Mouse (Mus musculus): Measurements from ENCODE around the gene Hey2. TPM values are rescaled to one million over a fixed set of nuclear protein-coding genes. Genes with fewer than 3 reads are reported as not detected.
A peak's percentile ranks its signal among the peaks of the same experiment; 100 is the strongest.

Gene Hey2
- polyA plus RNA-seq, 1 experiment = 1.6 TPM

DNA sequence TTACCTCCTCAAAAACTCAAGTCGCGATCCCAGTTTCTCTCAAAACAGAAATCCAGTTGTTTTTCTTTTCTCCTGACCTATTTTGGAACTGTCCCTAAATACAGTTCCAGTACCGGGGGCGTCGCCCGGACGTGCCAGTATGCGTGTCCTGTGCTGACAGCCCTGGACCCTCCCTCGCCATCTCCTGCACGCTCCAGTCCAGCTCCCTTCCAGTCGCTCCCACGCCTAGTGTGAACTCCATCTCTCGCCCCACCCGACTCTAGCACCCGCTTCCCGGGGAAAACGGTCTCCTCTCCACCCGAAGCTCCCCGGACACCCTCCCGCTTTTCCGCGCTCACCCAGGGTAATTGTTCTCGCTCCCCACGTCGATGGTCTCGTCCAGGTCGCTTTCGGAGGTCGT lies 373 bp downstream of the Hey2 start:
- TF ChIP-seq POLR2A (IDR thresholded peaks at IDR 0.05; ENCODE audit: low read depth, low read length) (no peak), CTCF (IDR thresholded peaks at IDR 0.05; ENCODE audit: extremely low read depth, insufficient read length, insufficient replicate concordance, low read depth, low read length) (no peak)
- no peaks in the 10 kb centered on the region for H3K36me3 ChIP-seq (ENCODE audit: control insufficient read depth, insufficient read depth, low read length)
- no peak overlapping the region for H3K27ac ChIP-seq (ENCODE audit: insufficient read depth, low read depth, low read length)
- WGBS = 1% methylated on average over 29 of the region's 29 CpGs
- peaks cover 35% of the 10 kb centered on the region for H3K27me3 ChIP-seq (ENCODE audit: control insufficient read depth, insufficient read depth, low read length)
- peaks cover 6% of the 10 kb centered on the region for H3K4me1 ChIP-seq (ENCODE audit: control insufficient read depth, insufficient read depth, insufficient read length, low read length)
- peak overlapping the region; percentile 71 for H3K4me3 ChIP-seq (ENCODE audit: low read depth, low read length)

DNA sequence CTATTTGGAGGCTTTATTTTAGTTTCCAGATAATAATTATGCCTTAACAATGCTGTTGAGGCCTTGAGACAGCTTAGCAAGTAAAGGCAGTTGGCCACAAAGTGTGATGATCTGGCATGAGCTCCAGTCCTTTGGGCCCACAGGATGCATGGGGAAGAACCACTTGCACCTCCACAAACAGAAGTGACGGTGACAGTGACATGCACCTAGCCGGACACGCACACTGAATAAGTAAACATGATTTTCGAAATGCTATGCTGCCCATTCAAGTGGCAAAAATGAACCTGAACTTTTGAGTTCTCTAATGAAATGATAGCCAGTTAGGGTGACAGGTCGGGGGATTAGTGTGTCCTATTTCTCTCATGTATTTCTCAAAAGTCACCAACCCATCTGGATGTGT lies 1.8 kb downstream of the Hey2 start:
- H3K4me1 ChIP-seq (ENCODE audit: control insufficient read depth, insufficient read depth, insufficient read length, low read length) = peaks cover 6% of the 10 kb centered on the region
- no peak overlapping the region for H3K27ac ChIP-seq (ENCODE audit: insufficient read depth, low read depth, low read length)
- no peak for TF ChIP-seq CTCF (IDR thresholded peaks at IDR 0.05; ENCODE audit: extremely low read depth, insufficient read length, insufficient replicate concordance, low read depth, low read length)
- TF ChIP-seq POLR2A (IDR thresholded peaks at IDR 0.05; ENCODE audit: low read depth, low read length) = no peak
- 79% methylated on average over 5 of the region's 5 CpGs for WGBS
- peaks cover 32% of the 10 kb centered on the region for H3K27me3 ChIP-seq (ENCODE audit: control insufficient read depth, insufficient read depth, low read length)
- H3K4me3 ChIP-seq (ENCODE audit: low read depth, low read length) = no peak overlapping the region
- H3K36me3 ChIP-seq (ENCODE audit: control insufficient read depth, insufficient read depth, low read length) = no peaks in the 10 kb centered on the region

GRCm38 (mm10) chr10:30838188-30838587 lies 4.4 kb downstream of the Hey2 start:
- H3K27ac ChIP-seq (ENCODE audit: insufficient read depth, low read depth, low read length) = no peak overlapping the region
- no peak overlapping the region for H3K4me3 ChIP-seq (ENCODE audit: low read depth, low read length)
- peaks cover 14% of the 10 kb centered on the region; the same call in 1 of the 2 replicates for H3K27me3 ChIP-seq (ENCODE audit: control insufficient read depth, insufficient read depth, low read length)
- H3K4me1 ChIP-seq (ENCODE audit: control insufficient read depth, insufficient read depth, insufficient read length, low read length) = peaks cover 6% of the 10 kb centered on the region
- WGBS = 0% methylated on average over 1 of the region's 1 CpGs
- no peak for TF ChIP-seq CTCF (IDR thresholded peaks at IDR 0.05; ENCODE audit: extremely low read depth, insufficient read length, insufficient replicate concordance, low read depth, low read length)
- no peak for TF ChIP-seq POLR2A (IDR thresholded peaks at IDR 0.05; ENCODE audit: low read depth, low read length)
- no peaks in the 10 kb centered on the region for H3K36me3 ChIP-seq (ENCODE audit: control insufficient read depth, insufficient read depth, low read length)

GRCm38 (mm10) chr10:30825049-30825448 lies 17.6 kb downstream of the Hey2 start:
- WGBS = 8% methylated on average over 1 of the region's 1 CpGs
- Histone ChIP-seq H3K27ac (ENCODE audit: insufficient read depth, low read depth, low read length) (no peak overlapping the region), H3K4me1 (ENCODE audit: control insufficient read depth, insufficient read depth, insufficient read length, low read length) (no peaks in the 10 kb centered on the region), H3K27me3 (ENCODE audit: control insufficient read depth, insufficient read depth, low read length) (no peaks in the 10 kb centered on the region; the same call in 1 of the 2 replicates), H3K4me3 (ENCODE audit: low read depth, low read length) (no peak overlapping the region), H3K36me3 (ENCODE audit: control insufficient read depth, insufficient read depth, low read length) (no peaks in the 10 kb centered on the region)
- TF ChIP-seq CTCF (IDR thresholded peaks at IDR 0.05; ENCODE audit: extremely low read depth, insufficient read length, insufficient replicate concordance, low read depth, low read length) (no peak), POLR2A (IDR thresholded peaks at IDR 0.05; ENCODE audit: low read depth, low read length) (no peak)

DNA sequence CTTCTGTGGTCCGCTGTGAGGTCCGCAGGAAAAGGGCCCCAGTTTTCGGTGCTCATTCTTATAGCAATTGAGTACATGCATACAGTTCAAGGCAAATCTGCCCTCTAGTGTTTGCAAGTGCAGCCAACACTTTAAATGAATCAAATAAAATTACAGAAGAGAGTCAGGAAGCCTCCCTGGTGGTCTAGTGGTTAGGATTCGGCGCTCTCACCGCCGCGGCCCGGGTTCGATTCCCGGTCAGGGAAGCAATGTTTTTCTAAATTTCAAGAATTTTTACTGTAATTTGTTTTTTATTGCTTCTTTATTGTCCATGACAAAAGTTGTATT lies 31.7 kb downstream of the Hey2 start:
- peak overlapping the region; percentile 72 for H3K4me3 ChIP-seq (ENCODE audit: low read depth, low read length)
- H3K27me3 ChIP-seq (ENCODE audit: control insufficient read depth, insufficient read depth, low read length) = no peaks in the 10 kb centered on the region
- no peaks in the 10 kb centered on the region for H3K4me1 ChIP-seq (ENCODE audit: control insufficient read depth, insufficient read depth, insufficient read length, low read length)
- 2% methylated on average over 11 of the region's 11 CpGs for WGBS
- H3K27ac ChIP-seq (ENCODE audit: insufficient read depth, low read depth, low read length) = no peak overlapping the region
- no peaks in the 10 kb centered on the region for H3K36me3 ChIP-seq (ENCODE audit: control insufficient read depth, insufficient read depth, low read length)
- TF ChIP-seq POLR2A (IDR thresholded peaks at IDR 0.05; ENCODE audit: low read depth, low read length) = no peak
- peak; percentile 64; the same call in 1 of the 2 replicates for TF ChIP-seq CTCF (IDR thresholded peaks at IDR 0.05; ENCODE audit: extremely low read depth, insufficient read length, insufficient replicate concordance, low read depth, low read length)

DNA sequence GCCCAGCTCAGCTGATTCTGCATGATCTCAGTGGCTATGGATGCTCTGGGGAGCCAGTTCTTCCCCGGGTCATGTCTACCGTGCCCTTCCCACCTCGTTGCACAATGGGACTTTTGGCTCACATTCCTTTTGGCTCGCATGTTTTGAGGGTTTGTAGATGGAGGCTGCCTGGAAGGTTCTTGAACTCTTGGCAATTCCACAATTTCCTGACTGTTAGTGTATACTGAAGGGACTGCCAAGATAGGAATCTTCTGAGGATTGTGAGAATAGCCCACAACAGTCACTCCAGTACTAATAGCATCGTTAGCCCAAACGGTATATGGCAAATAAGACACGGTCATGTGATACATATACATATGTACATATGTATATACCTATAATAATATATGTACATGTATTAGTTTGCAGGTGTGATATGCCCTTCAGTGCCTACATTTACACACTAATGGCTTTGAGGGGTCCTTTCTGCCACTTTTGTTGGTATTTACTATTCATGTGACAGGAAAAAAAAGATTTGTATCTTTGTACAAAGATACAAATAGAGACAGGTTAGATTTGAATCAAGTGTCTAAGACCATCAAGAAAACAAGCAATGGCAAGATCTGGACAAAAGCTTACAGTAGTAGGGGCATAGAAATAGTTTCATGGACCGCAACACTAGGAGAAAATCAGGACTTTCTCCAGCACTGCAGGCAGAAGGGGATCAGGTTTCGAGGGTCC lies 32.2 kb downstream of the Hey2 start:
- 9% methylated on average over 9 of the region's 9 CpGs for WGBS
- peak overlapping the region; percentile 72 for H3K4me3 ChIP-seq (ENCODE audit: low read depth, low read length)
- no peaks in the 10 kb centered on the region for H3K36me3 ChIP-seq (ENCODE audit: control insufficient read depth, insufficient read depth, low read length)
- H3K27me3 ChIP-seq (ENCODE audit: control insufficient read depth, insufficient read depth, low read length) = no peaks in the 10 kb centered on the region
- H3K4me1 ChIP-seq (ENCODE audit: control insufficient read depth, insufficient read depth, insufficient read length, low read length) = no peaks in the 10 kb centered on the region
- TF ChIP-seq POLR2A (IDR thresholded peaks at IDR 0.05; ENCODE audit: low read depth, low read length) = no peak
- no peak for TF ChIP-seq CTCF (IDR thresholded peaks at IDR 0.05; ENCODE audit: extremely low read depth, insufficient read length, insufficient replicate concordance, low read depth, low read length)
- H3K27ac ChIP-seq (ENCODE audit: insufficient read depth, low read depth, low read length) = no peak overlapping the region

DNA sequence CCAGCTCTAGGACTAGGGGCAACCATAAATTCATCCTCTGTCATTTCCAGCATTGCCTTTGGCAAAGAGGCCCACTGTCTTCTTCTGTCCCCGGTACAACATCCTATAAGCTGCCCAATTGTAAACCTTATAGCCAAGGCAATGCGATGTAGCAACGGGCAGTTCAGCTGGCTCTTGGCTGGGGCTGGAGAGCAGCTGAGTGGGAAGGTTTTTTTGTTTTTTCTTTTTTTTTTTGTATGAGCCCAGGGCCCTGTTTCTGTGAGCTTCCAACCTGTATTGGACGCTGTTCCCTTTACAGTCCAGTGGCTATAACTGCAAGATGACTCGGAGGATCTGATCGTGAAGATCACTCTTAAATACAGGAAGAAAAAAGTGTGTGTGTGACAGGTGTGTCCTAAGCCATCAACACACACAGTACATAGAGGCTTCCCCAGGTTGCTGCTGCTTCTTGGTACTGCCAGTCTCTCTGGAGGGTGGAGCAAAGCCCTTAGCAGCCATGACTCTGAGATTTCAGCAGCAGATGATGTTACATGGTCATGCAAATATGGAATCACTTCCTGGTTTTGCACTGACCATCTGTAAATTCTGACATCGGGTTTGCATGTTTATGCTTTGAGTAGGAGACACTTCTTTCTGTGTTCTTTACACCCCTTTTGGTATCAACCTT lies 38.9 kb downstream of the Hey2 start:
- H3K36me3 ChIP-seq (ENCODE audit: control insufficient read depth, insufficient read depth, low read length) = no peaks in the 10 kb centered on the region
- no peaks in the 10 kb centered on the region for H3K27me3 ChIP-seq (ENCODE audit: control insufficient read depth, insufficient read depth, low read length)
- H3K4me3 ChIP-seq (ENCODE audit: low read depth, low read length) = peak overlapping the region; percentile 93
- peak overlapping the region; percentile 70 for H3K27ac ChIP-seq (ENCODE audit: insufficient read depth, low read depth, low read length)
- 19% methylated on average over 7 of the region's 7 CpGs for WGBS
- H3K4me1 ChIP-seq (ENCODE audit: control insufficient read depth, insufficient read depth, insufficient read length, low read length) = peaks cover 7% of the 10 kb centered on the region; the same call in 1 of the 2 replicates
- TF ChIP-seq CTCF (IDR thresholded peaks at IDR 0.05; ENCODE audit: extremely low read depth, insufficient read length, insufficient replicate concordance, low read depth, low read length) (no peak), POLR2A (IDR thresholded peaks at IDR 0.05; ENCODE audit: low read depth, low read length) (no peak; the same call in 1 of the 2 replicates)

All from small intestine, adult 2 months (tissue).